8 mouse cellular contexts compared by ENCODE assay signal in the genomic region with DNA sequence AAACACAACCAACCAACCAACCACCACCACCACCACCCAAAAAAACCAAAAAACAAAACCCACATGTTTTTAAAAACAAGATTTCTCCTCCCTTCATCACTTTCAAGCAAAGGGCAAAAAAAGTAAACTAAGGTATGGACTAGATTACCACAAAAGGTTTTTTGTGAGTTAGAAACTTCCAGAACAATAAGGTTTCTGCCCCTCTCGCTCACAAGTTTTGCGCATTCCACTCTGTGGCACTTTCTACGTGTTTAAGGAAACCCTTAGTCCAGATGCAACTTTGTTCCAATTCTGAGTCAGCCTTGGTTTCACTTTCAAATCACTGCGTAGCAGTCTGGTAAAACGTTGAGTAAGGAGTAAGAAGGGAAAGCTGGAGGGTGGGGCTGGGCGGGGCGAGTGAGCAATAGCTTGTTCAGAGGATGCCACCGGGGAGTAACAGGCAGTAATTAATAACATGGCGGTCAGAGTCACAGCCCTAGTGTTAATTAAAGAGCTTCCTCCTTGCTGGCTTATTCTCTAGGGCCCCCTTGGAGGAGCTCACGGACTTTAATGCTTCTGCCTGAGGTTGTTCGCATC. TPM values are rescaled to one million over a fixed set of nuclear protein-coding genes. Genes with fewer than 3 reads are reported as not detected.
DNase-seq lines count a peak whose midpoint lies in the region; ATAC-seq and TF ChIP-seq lines count a peak whose summit lies in the region.

No protein-coding gene starts in this region.

- no peak; the same call in 1 of the 2 replicates for TF ChIP-seq POLR2A in CH12.LX (IDR thresholded peaks at IDR 0.05; ENCODE audit: low read depth, low read length)
- TF ChIP-seq POLR2A in embryonic fibroblast, embryonic 13.5 days (IDR thresholded peaks at IDR 0.05; ENCODE audit: low read depth, low read length) = 0 out of 2 replicates have a peak, but pooled peaks have one; percentile 23

- ATAC-seq in neutrophil, adult 5-6 weeks (ENCODE audit: extremely low read depth, insufficient number of reproducible peaks, low FRiP score, poor library complexity, severe bottlenecking) = peak; percentile 78

- peak overlapping the region; percentile 73 for H3K4me2 ChIP-seq in CH12.LX (ENCODE audit: insufficient read depth, low read depth, poor library complexity, severe bottlenecking)

- peak; percentile 96 for TF ChIP-seq EP300 in CH12.LX (IDR thresholded peaks at IDR 0.05; ENCODE audit: low read length)

- no peak for DNase-seq in layer of hippocampus, adult 2 months (ENCODE audit: low spot score in 2 of 2)
- no peak for DNase-seq in layer of hippocampus, adult 8-10 months (ENCODE audit: low spot score in 2 of 2)
- peak; percentile 97 for DNase-seq in CH12.LX (ENCODE audit: extremely low read depth)
- DNase-seq in kidney, postnatal 10 days = peak; percentile 41
- no peak for DNase-seq in cerebellum, postnatal 4 days (ENCODE audit: low spot score in 2 of 2)
- DNase-seq in hindbrain, embryonic 10.5 days (ENCODE audit: low spot score) = no peak

- H3K27me3 ChIP-seq in CH12.LX (replicated peaks) = no peaks in the 10 kb centered on the region
- H3K27me3 ChIP-seq in hindbrain, embryonic 10.5 days (ENCODE audit: insufficient read depth, poor library complexity, severe bottlenecking) = no peaks in the 10 kb centered on the region

- no peak for TF ChIP-seq CTCF in layer of hippocampus, adult 2 months (conservative IDR thresholded peaks at IDR 0.05)
- peak in 1 of 2 experiments; percentile 33; a peak in 2 of 4 replicates for TF ChIP-seq CTCF in CH12.LX (conservative IDR thresholded peaks at IDR 0.05 in 1 of 2, IDR thresholded peaks at IDR 0.05 in 1 of 2; ENCODE audit: low read depth in 2 of 2, low read length in 2 of 2)
- no peak for TF ChIP-seq CTCF in embryonic fibroblast, embryonic 13.5 days (IDR thresholded peaks at IDR 0.05; ENCODE audit: borderline replicate concordance, insufficient read depth, low read length)

- peak overlapping the region; percentile 40 for H3K4me3 ChIP-seq in layer of hippocampus, adult 2 months
- H3K4me3 ChIP-seq in CH12.LX (replicated peaks in 1 of 3; ENCODE audit: low read depth in 2 of 3, low read length in 2 of 3, poor library complexity in 1 of 3) = peak overlapping the region in 1 of 3 experiments; percentile 17
- H3K4me3 ChIP-seq in embryonic fibroblast, embryonic 13.5 days (ENCODE audit: insufficient read depth, low read length) = no peak overlapping the region
- no peak overlapping the region for H3K4me3 ChIP-seq in hindbrain, embryonic 10.5 days

- H3K36me3 ChIP-seq in CH12.LX (replicated peaks in 1 of 2; ENCODE audit: control insufficient read depth in 1 of 2, insufficient read depth in 1 of 2, low read length in 1 of 2) = no peaks in the 10 kb centered on the region
- H3K36me3 ChIP-seq in hindbrain, embryonic 10.5 days = no peaks in the 10 kb centered on the region

- peak; percentile 21 for TF ChIP-seq RAD21 in CH12.LX (IDR thresholded peaks at IDR 0.05; ENCODE audit: low read depth, low read length)

- H3K9me3 ChIP-seq in CH12.LX (replicated peaks; ENCODE audit: low read length) = peaks cover 3% of the 10 kb centered on the region
- H3K9me3 ChIP-seq in hindbrain, embryonic 10.5 days = no peaks in the 10 kb centered on the region

- no peaks in the 10 kb centered on the region for H3K79me2 ChIP-seq in CH12.LX (replicated peaks; ENCODE audit: control insufficient read depth, extremely low read depth, insufficient read depth, poor library complexity, severe bottlenecking)

- peak overlapping the region; percentile 60 for H3K9ac ChIP-seq in CH12.LX (ENCODE audit: insufficient read depth, low read depth)

- H3K27ac ChIP-seq in layer of hippocampus, adult 2 months = 0 out of 2 replicates have a peak overlapping the region, but pooled peaks have one; percentile 4
- peak overlapping the region; percentile 87 for H3K27ac ChIP-seq in CH12.LX (ENCODE audit: insufficient read depth, low read depth)
- H3K27ac ChIP-seq in embryonic fibroblast, embryonic 13.5 days (ENCODE audit: insufficient read depth, low read length) = peak overlapping the region; percentile 69
- no peak overlapping the region for H3K27ac ChIP-seq in hindbrain, embryonic 10.5 days

- 76% methylated on average over 11 of the region's 11 CpGs for WGBS in hindbrain, embryonic 10.5 days

- dilution Hi-C loops in CH12.LX (cut with MboI; ENCODE audit: extremely low pct_ligation_motif_present, extremely low pct_unique_long_range_greater_than_20kb, low sequenced_read_pairs) = no loop called here

- in situ Hi-C loops in CH12.LX (cut with MboI; ENCODE audit: low pct_ligation_motif_present, low pct_unique_long_range_greater_than_20kb, low sequenced_read_pairs) = no loop called here

- peaks cover 30 to 76% of the 10 kb centered on the region in 2 experiments for H3K4me1 ChIP-seq in CH12.LX (ENCODE audit: control insufficient read depth in 1 of 2, insufficient read depth in 2 of 2)
- H3K4me1 ChIP-seq in embryonic fibroblast, embryonic 13.5 days (ENCODE audit: control insufficient read depth, insufficient read depth, low read length) = no peaks in the 10 kb centered on the region; the same call in none of the 2 replicates
- peaks cover 9% of the 10 kb centered on the region for H3K4me1 ChIP-seq in hindbrain, embryonic 10.5 days (replicated peaks)

TF ChIP-seq in CH12.LX, 34 proteins besides CTCF, POLR2A, EP300 and RAD21:
- no peak; the same call in 1 of the 2 replicates for TF ChIP-seq ZMIZ1 (IDR thresholded peaks at IDR 0.05; ENCODE audit: low read depth, low read length)
- no peak for TF ChIP-seq PAX5 (IDR thresholded peaks at IDR 0.05; ENCODE audit: low read length)
- TF ChIP-seq MAX (IDR thresholded peaks at IDR 0.05; ENCODE audit: low read length) = peak; percentile 67; the same call in 1 of the 2 replicates
- peak; percentile 84 for TF ChIP-seq SIN3A (IDR thresholded peaks at IDR 0.05; ENCODE audit: low read length)
- TF ChIP-seq CHD1 (IDR thresholded peaks at IDR 0.05; ENCODE audit: low read depth, low read length) = no peak
- TF ChIP-seq ELF1 (IDR thresholded peaks at IDR 0.05; ENCODE audit: low read depth, low read length) = peak; percentile 42; the same call in 1 of the 2 replicates
- no peak for TF ChIP-seq NELFE (IDR thresholded peaks at IDR 0.05; ENCODE audit: low read depth, low read length)
- TF ChIP-seq ETS1 (conservative IDR thresholded peaks at IDR 0.05; ENCODE audit: low read depth, low read length) = peak; percentile 99
- TF ChIP-seq JUND (conservative IDR thresholded peaks at IDR 0.05; ENCODE audit: low read depth, low read length) = peak; percentile 98
- peak; percentile 97 for TF ChIP-seq RCOR1 (conservative IDR thresholded peaks at IDR 0.05; ENCODE audit: low read depth, low read length)
- no peak for TF ChIP-seq USF1 (IDR thresholded peaks at IDR 0.05; ENCODE audit: low read depth, low read length)
- no peak; the same call in 1 of the 2 replicates for TF ChIP-seq SMC3 (IDR thresholded peaks at IDR 0.05; ENCODE audit: low read depth, low read length)
- peak; percentile 99 for TF ChIP-seq MAZ (IDR thresholded peaks at IDR 0.05; ENCODE audit: low read depth, low read length)
- TF ChIP-seq MEF2A (IDR thresholded peaks at IDR 0.05; ENCODE audit: borderline replicate concordance, low read depth, low read length) = peak; percentile 90
- TF ChIP-seq ZKSCAN1 (IDR thresholded peaks at IDR 0.05; ENCODE audit: borderline replicate concordance, low read depth, low read length) = no peak
- TF ChIP-seq USF2 (conservative IDR thresholded peaks at IDR 0.05; ENCODE audit: low read depth, low read length) = no peak
- TF ChIP-seq TCF12 (IDR thresholded peaks at IDR 0.05; ENCODE audit: low read depth, low read length) = peak; percentile 95
- TF ChIP-seq E2F4 (IDR thresholded peaks at IDR 0.05; ENCODE audit: insufficient replicate concordance, low read depth, low read length) = no peak
- TF ChIP-seq MYC (IDR thresholded peaks at IDR 0.05; ENCODE audit: low read depth, low read length) = peak; percentile 69; the same call in 1 of the 2 replicates
- TF ChIP-seq TBP (conservative IDR thresholded peaks at IDR 0.05; ENCODE audit: low read depth, low read length) = 0 out of 2 replicates have a peak, but pooled peaks have one; percentile 34
- TF ChIP-seq IRF4 (IDR thresholded peaks at IDR 0.05; ENCODE audit: low read depth, low read length) = peak; percentile 100
- TF ChIP-seq ZNF384 (IDR thresholded peaks at IDR 0.05; ENCODE audit: low read depth, low read length) = peak; percentile 55; the same call in 1 of the 2 replicates
- TF ChIP-seq BHLHE40 (IDR thresholded peaks at IDR 0.05; ENCODE audit: low read depth, low read length) = peak; percentile 86
- TF ChIP-seq UBTF (IDR thresholded peaks at IDR 0.05; ENCODE audit: low read depth, low read length) = no peak
- TF ChIP-seq POLR2AphosphoS2 (IDR thresholded peaks at IDR 0.05; ENCODE audit: low read depth, low read length) = no peak
- TF ChIP-seq ZC3H11A (IDR thresholded peaks at IDR 0.05; ENCODE audit: low read depth, low read length) = no peak
- no peak for TF ChIP-seq KAT2A (IDR thresholded peaks at IDR 0.05; ENCODE audit: insufficient replicate concordance, low read length)
- peak; percentile 52; the same call in 1 of the 2 replicates for TF ChIP-seq MXI1 (IDR thresholded peaks at IDR 0.05; ENCODE audit: low read depth, low read length)
- peak; percentile 86 for TF ChIP-seq CHD2 (IDR thresholded peaks at IDR 0.05; ENCODE audit: low read length)
- peak; percentile 90 for TF ChIP-seq MAFK (IDR thresholded peaks at IDR 0.05; ENCODE audit: insufficient replicate concordance, low read length)
- TF ChIP-seq JUN (IDR thresholded peaks at IDR 0.05; ENCODE audit: insufficient read depth, low read depth, low read length) = peak; percentile 95
- no peak for TF ChIP-seq GABPA (IDR thresholded peaks at IDR 0.05; ENCODE audit: insufficient replicate concordance, low read depth, low read length)
- no peak for TF ChIP-seq NRF1 (IDR thresholded peaks at IDR 0.05; ENCODE audit: low read depth, low read length)
- TF ChIP-seq HCFC1 (IDR thresholded peaks at IDR 0.05; ENCODE audit: low read depth, low read length) = no peak; the same call in 1 of the 2 replicates

RNA-seq across cellular contexts. Expression of gene Smg1, which starts 34.0 kb away (rescaled TPM):
- total RNA-seq in layer of hippocampus, adult 2 months (2021) = 10 to 100 TPM; 81.6 to 91.1 TPM
- total RNA-seq in layer of hippocampus, adult 8-10 months (2022) = 100 to 1,000 TPM in 1 of 4 experiments, 10 to 100 TPM in 3; 67.7 to 109 (median 84.9) TPM
- total RNA-seq in CH12.LX (2012; rRNA removed) (28.0 and 29.2 TPM in 2 replicates), CH12.LX (2014; rRNA removed) (16.1 and 17.7 TPM in 2 replicates)
- polyA plus RNA-seq in CH12.LX (2012; ENCODE audit: insufficient read length, low read depth) = 33.2 and 35.0 TPM in 2 replicates
- polyA plus RNA-seq in embryonic fibroblast, embryonic 13.5 days (2011; ENCODE audit: insufficient read length, low read depth, missing spikeins) = 53.1 and 56.8 TPM in 2 replicates
- 169 and 178 TPM in 2 replicates for total RNA-seq in neutrophil, adult 5-6 weeks (2017)
- 15.8 and 17.1 TPM in 2 replicates for polyA plus RNA-seq in hindbrain, embryonic 10.5 days (2016; fragmentation: Nextera tagmentation; extraction: Ambion mirVana)

Comparison
In these comparisons a context has a peak if more than half of its experiments do, and no peak if none do; other contexts are left out.
1. DNase-seq: peak in CH12.LX (single experiment) and kidney, postnatal 10 days (single experiment); none in layer of hippocampus, adult 2 months (0 of 2), layer of hippocampus, adult 8-10 months (0 of 2), cerebellum, postnatal 4 days (0 of 2) and hindbrain, embryonic 10.5 days (single experiment).